Mouse (Mus musculus) stomach, postnatal 0 days (tissue): Measurements from ENCODE around the gene Bcl11a. TPM values are rescaled to one million over a fixed set of nuclear protein-coding genes. Genes with fewer than 3 reads are reported as not detected.
A peak's percentile ranks its signal among the peaks of the same experiment; 100 is the strongest.

Experiments used
- ATAC-seq: fragments of 200-750 bp; cut with Nextera tagmentation; 2 replicates; pipeline ENCODE4 v1.8.0; 2017; ENCODE audit not compliant: low FRiP score, low TSS enrichment
- DNase-seq: peaks from one replicate; pipeline ENCODE4 v3.0.0-alpha.2; 2016; ENCODE audit warnings: low spot score
- H3K27ac ChIP-seq: fragments of 300-500 bp; sonication (generic); replicated peaks from 2 replicates; pipeline ENCODE4 v1.5.1; 2014; ENCODE audit warnings: mild to moderate bottlenecking, control low read depth
- H3K27me3 ChIP-seq: fragments of 300-500 bp; sonication (generic); 2 replicates; pipeline ENCODE4 v1.6.1; 2014; ENCODE audit warnings: low read length; ENCODE audit not compliant: control insufficient read depth, insufficient read depth
- H3K36me3 ChIP-seq: fragments of 300-500 bp; sonication (generic); 2 replicates; pipeline ENCODE4 v1.6.1; 2014; ENCODE audit warnings: low read length, mixed read lengths; ENCODE audit not compliant: control insufficient read depth, insufficient read depth
- H3K4me1 ChIP-seq: fragments of 300-500 bp; sonication (generic); replicated peaks from 2 replicates; pipeline ENCODE4 v1.6.1; 2014; ENCODE audit warnings: antibody characterized with exemption; ENCODE audit not compliant: control insufficient read depth, insufficient read depth
- H3K4me2 ChIP-seq: fragments of 300-500 bp; sonication (generic); replicated peaks from 2 replicates; pipeline ENCODE4 v1.6.1; 2014; ENCODE audit warnings: low read depth, mild to moderate bottlenecking, control low read depth, moderate library complexity
- H3K4me3 ChIP-seq: fragments of 300-500 bp; sonication (generic); 2 replicates; pipeline ENCODE4 v1.5.1; 2014; ENCODE audit warnings: low read depth, low read length, control low read depth
- H3K9ac ChIP-seq: fragments of 300-500 bp; sonication (generic); 2 replicates; pipeline ENCODE4 v1.6.1; 2014; ENCODE audit warnings: mild to moderate bottlenecking, low read length, control low read depth, mixed read lengths
- H3K9me3 ChIP-seq: fragments of 300-500 bp; sonication (generic); 2 replicates; pipeline ENCODE4 v1.6.1; 2016; ENCODE audit warnings: low read length; ENCODE audit not compliant: control insufficient read depth
- CTCF ChIP-seq: IDR thresholded peaks from 2 replicates; pipeline ENCODE4 v1.5.1; 2016; ENCODE audit warnings: antibody characterized with exemption, low read depth, mild to moderate bottlenecking, moderate library complexity
- EP300 ChIP-seq: optimal IDR thresholded peaks from 2 replicates; pipeline ENCODE3; 2016; ENCODE audit warnings: antibody characterized with exemption
- WGBS: fragments of 180-500 bp; shearing (Covaris S2); extraction: QIAGEN DNeasy Blood & Tissue Kit; methylation state at CpG from one replicate; pipeline ENCODE4 v1.1.7; 2014; 5-methylcytosine and 5-hydroxymethylcytosine counted together
- polyA plus RNA-seq: library from polyadenylated mRNA; unstranded; fragments of >200 nt; fragmentation: Nextera tagmentation; extraction: Ambion mirVana; gene quantifications from 2 replicates; pipeline ENCODE4 v1.2.1, GENCODE M21; 2015

Gene Bcl11a
- polyA plus RNA-seq, 1 experiment from 2014 or later: 10.5 TPM

GRCm38 (mm10) chr11:24108974-24109373 is 31.1 kb downstream of the Bcl11a start:
- peak; percentile 79 for ATAC-seq
- no peaks in the 10 kb centered on the region for H3K4me1 ChIP-seq
- H3K36me3 ChIP-seq: no peaks in the 10 kb centered on the region
- no peak overlapping the region for H3K4me3 ChIP-seq
- no peaks in the 10 kb centered on the region for H3K27me3 ChIP-seq
- no peaks in the 10 kb centered on the region for H3K9me3 ChIP-seq
- TF ChIP-seq EP300: no peak
- peak; percentile 48 for TF ChIP-seq CTCF
- WGBS: 52% methylated on average over 3 of the region's 3 CpGs
- H3K27ac ChIP-seq: no peak overlapping the region
- H3K4me2 ChIP-seq: no peak overlapping the region
- DNase-seq: no peak
- H3K9ac ChIP-seq: no peak overlapping the region

GRCm38 (mm10) chr11:24109388-24109787 is 31.5 kb downstream of the Bcl11a start:
- ATAC-seq (no peak), DNase-seq (no peak)
- Histone ChIP-seq H3K36me3 (no peaks in the 10 kb centered on the region), H3K9ac (no peak overlapping the region), H3K27me3 (no peaks in the 10 kb centered on the region), H3K4me1 (no peaks in the 10 kb centered on the region; the same call in 1 of the 2 replicates), H3K4me3 (no peak overlapping the region), H3K27ac (no peak overlapping the region), H3K4me2 (no peak overlapping the region), H3K9me3 (no peaks in the 10 kb centered on the region)
- TF ChIP-seq CTCF (no peak), EP300 (no peak)
- 64% methylated on average over 3 of the region's 3 CpGs for WGBS

- no peak overlapping the region for H3K4me3 ChIP-seq
- ATAC-seq: no peak
- H3K27me3 ChIP-seq: no peaks in the 10 kb centered on the region
- no peaks in the 10 kb centered on the region; the same call in 1 of the 2 replicates for H3K4me1 ChIP-seq
- WGBS: 87% methylated on average over 2 of the region's 2 CpGs
- TF ChIP-seq EP300 (no peak), CTCF (no peak)
- H3K9ac ChIP-seq: no peak overlapping the region
- no peak overlapping the region for H3K27ac ChIP-seq
- H3K36me3 ChIP-seq: no peaks in the 10 kb centered on the region
- no peaks in the 10 kb centered on the region for H3K9me3 ChIP-seq
- no peak for DNase-seq
- no peak overlapping the region for H3K4me2 ChIP-seq
Observed at GRCm38 (mm10) chr11:24110113-24110512, 32.3 kb downstream of the Bcl11a start.

- DNase-seq: no peak
- Histone ChIP-seq H3K9ac (no peak overlapping the region), H3K4me1 (no peaks in the 10 kb centered on the region; the same call in 1 of the 2 replicates), H3K4me3 (no peak overlapping the region), H3K36me3 (no peaks in the 10 kb centered on the region), H3K27me3 (no peaks in the 10 kb centered on the region), H3K9me3 (no peaks in the 10 kb centered on the region), H3K4me2 (no peak overlapping the region), H3K27ac (no peak overlapping the region)
- TF ChIP-seq EP300 (no peak), CTCF (no peak)
- 52% methylated on average over 6 of the region's 6 CpGs for WGBS
- no peak for ATAC-seq
Observed at GRCm38 (mm10) chr11:24111720-24112119, 33.9 kb downstream of the Bcl11a start.

- Histone ChIP-seq H3K4me1 (no peaks in the 10 kb centered on the region; the same call in 1 of the 2 replicates), H3K9me3 (no peaks in the 10 kb centered on the region), H3K27ac (no peak overlapping the region), H3K4me2 (no peak overlapping the region), H3K4me3 (no peak overlapping the region), H3K27me3 (no peaks in the 10 kb centered on the region), H3K9ac (no peak overlapping the region), H3K36me3 (no peaks in the 10 kb centered on the region)
- peak; percentile 49; the same call in 1 of the 2 replicates for ATAC-seq
- DNase-seq: no peak
- 60% methylated on average over 12 of the region's 12 CpGs for WGBS
- no peak for TF ChIP-seq CTCF
- no peak for TF ChIP-seq EP300
Observed at GRCm38 (mm10) chr11:24115017-24115752, 37.3 kb downstream of the Bcl11a start.

GRCm38 (mm10) chr11:24116041-24116440 is 38.2 kb downstream of the Bcl11a start:
- H3K4me1 ChIP-seq: no peaks in the 10 kb centered on the region; the same call in 1 of the 2 replicates
- no peak for ATAC-seq
- H3K9ac ChIP-seq: no peak overlapping the region
- WGBS: 88% methylated on average over 2 of the region's 2 CpGs
- TF ChIP-seq CTCF (no peak), EP300 (no peak)
- no peak for DNase-seq
- no peak overlapping the region for H3K4me2 ChIP-seq
- no peaks in the 10 kb centered on the region for H3K27me3 ChIP-seq
- H3K4me3 ChIP-seq: no peak overlapping the region
- no peak overlapping the region for H3K27ac ChIP-seq
- no peaks in the 10 kb centered on the region for H3K36me3 ChIP-seq
- no peaks in the 10 kb centered on the region for H3K9me3 ChIP-seq
